ENCODE assay signal across 10 mouse cellular contexts in the genomic region with DNA sequence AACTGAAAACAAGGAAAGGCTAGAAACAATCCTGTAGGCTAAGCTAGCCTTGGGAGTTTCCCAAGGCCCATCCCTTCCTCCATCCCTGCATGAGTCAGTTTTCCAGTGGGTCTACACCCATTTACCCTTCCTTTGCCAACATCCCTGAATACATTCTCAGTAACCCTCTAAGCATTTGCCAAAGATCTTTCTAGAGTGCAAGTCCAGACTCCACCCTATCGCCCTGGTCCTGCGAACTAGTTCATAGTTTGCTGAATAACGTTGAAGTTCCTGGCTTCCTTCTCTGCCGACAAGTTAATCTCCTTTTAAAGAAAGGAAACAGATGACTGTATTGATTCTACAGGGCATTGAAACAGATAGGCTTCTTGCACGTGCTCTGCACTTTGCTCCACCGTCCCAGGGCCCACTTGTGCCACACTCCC. TPM values are rescaled to one million over a fixed set of nuclear protein-coding genes. Genes with fewer than 3 reads are reported as not detected.
A peak's percentile ranks its signal among the peaks of the same experiment; 100 is the strongest.
DNase-seq lines count a peak whose midpoint lies in the region; ATAC-seq and TF ChIP-seq lines count a peak whose summit lies in the region.
"Had no signal": no experiment of that assay in that cellular context is flagged by ENCODE, and none has a peak within 500 bp of the region (broad histone marks: within the 10 kb centered on the region; RNA-seq: fewer than 3 reads in every experiment).

No protein-coding gene starts in this region.

- DNase-seq in gastrocnemius, adult 18-20 months (ENCODE audit: low spot score): peak; percentile 47
- no peak for DNase-seq in gastrocnemius, postnatal 36 days
- DNase-seq in G1E (ENCODE audit: low spot score): no peak
- peak; percentile 42 to 59 for DNase-seq in heart, adult 2 months
- DNase-seq in liver, embryonic 13.5 days: peak; percentile 42
- no peak for DNase-seq in cerebellum, adult 9-11 months
- DNase-seq: layer of hippocampus, postnatal 36 days; right cerebral cortex, postnatal 25 days had no signal

- 0 out of 2 replicates have a peak, but pooled peaks have one; percentile 15 for TF ChIP-seq EP300 in heart, adult 2 months (IDR thresholded peaks at IDR 0.05; ENCODE audit: insufficient read depth, low read depth, low read length)

- H3K4me1 ChIP-seq in G1E (ENCODE audit: insufficient read depth, low read depth, low read length): peaks cover 47% of the 10 kb centered on the region
- peaks cover 12% of the 10 kb centered on the region for H3K4me1 ChIP-seq in heart, adult 2 months (ENCODE audit: control insufficient read depth, insufficient read depth, low read length)
- H3K4me1 ChIP-seq in liver, embryonic 13.5 days (replicated peaks): peaks cover 60% of the 10 kb centered on the region
- peaks cover 32% of the 10 kb centered on the region for H3K4me1 ChIP-seq in forebrain, embryonic 15.5 days

- 0 out of 2 replicates have a peak, but pooled peaks cover 2% of the 10 kb centered on the region for H3K79me2 ChIP-seq in heart, adult 2 months (replicated peaks; ENCODE audit: control insufficient read depth, insufficient read depth, low read length)

- 15% methylated on average over 6 of the region's 6 CpGs for WGBS in heart, adult 2 months
- 4% methylated on average over 6 of the region's 6 CpGs for WGBS in liver, embryonic 13.5 days (ENCODE audit: insufficient replicate concordance)
- WGBS in forebrain, embryonic 15.5 days: 54% methylated on average over 6 of the region's 6 CpGs

- ATAC-seq in G1E (ENCODE audit: extremely low read depth, insufficient number of reproducible peaks, low FRiP score, poor library complexity, severe bottlenecking): peak; percentile 51
- 0 out of 2 replicates have a peak, but pooled peaks have one; percentile 9 for ATAC-seq in liver, embryonic 13.5 days (ENCODE audit: low read depth)
- ATAC-seq in forebrain, embryonic 15.5 days (replicated peaks): no peak
- no peak for ATAC-seq in inflammation-experienced regulatory T-cells, adult 6 months

- peak overlapping the region; percentile 94; the same call in 1 of the 2 replicates for H3K4me3 ChIP-seq in G1E (ENCODE audit: low read depth, low read length)
- no peak overlapping the region; the same call in 1 of the 2 replicates for H3K4me3 ChIP-seq in heart, adult 2 months
- H3K4me3 ChIP-seq in liver, embryonic 13.5 days (replicated peaks): peak overlapping the region; percentile 98
- no peak overlapping the region for H3K4me3 ChIP-seq in forebrain, embryonic 15.5 days

- no peaks in the 10 kb centered on the region for H3K9me3 ChIP-seq in G1E (replicated peaks)
- no peaks in the 10 kb centered on the region for H3K9me3 ChIP-seq in liver, embryonic 13.5 days (replicated peaks)
- no peaks in the 10 kb centered on the region for H3K9me3 ChIP-seq in forebrain, embryonic 15.5 days

- H3K4me2 ChIP-seq in liver, embryonic 13.5 days: peak overlapping the region; percentile 84
- H3K4me2 ChIP-seq in forebrain, embryonic 15.5 days (replicated peaks): no peak overlapping the region

- TF ChIP-seq POLR2A in heart, adult 2 months (IDR thresholded peaks at IDR 0.05; ENCODE audit: insufficient read depth, low read depth, low read length): no peak

- no peaks in the 10 kb centered on the region for H3K27me3 ChIP-seq in G1E (ENCODE audit: insufficient read depth, low read length)
- H3K27me3 ChIP-seq in heart, adult 2 months (ENCODE audit: control insufficient read depth, insufficient read depth, low read length): no peaks in the 10 kb centered on the region
- H3K27me3 ChIP-seq in liver, embryonic 13.5 days: no peaks in the 10 kb centered on the region
- H3K27me3 ChIP-seq in forebrain, embryonic 15.5 days: no peaks in the 10 kb centered on the region

- H3K36me3 ChIP-seq in G1E (replicated peaks): peaks cover 29% of the 10 kb centered on the region
- peaks cover 17% of the 10 kb centered on the region for H3K36me3 ChIP-seq in heart, adult 2 months (ENCODE audit: control insufficient read depth, insufficient read depth, low read length)
- no peaks in the 10 kb centered on the region for H3K36me3 ChIP-seq in liver, embryonic 13.5 days
- no peaks in the 10 kb centered on the region for H3K36me3 ChIP-seq in forebrain, embryonic 15.5 days

- no peak overlapping the region for H3K9ac ChIP-seq in heart, adult 2 months (ENCODE audit: low read depth, low read length)
- H3K9ac ChIP-seq in liver, embryonic 13.5 days: peak overlapping the region; percentile 100
- H3K9ac ChIP-seq in forebrain, embryonic 15.5 days (replicated peaks): no peak overlapping the region

- H3K27ac ChIP-seq in heart, adult 2 months: peak overlapping the region; percentile 100
- peak overlapping the region; percentile 98 for H3K27ac ChIP-seq in liver, embryonic 13.5 days
- H3K27ac ChIP-seq in forebrain, embryonic 15.5 days (replicated peaks): no peak overlapping the region

- intact Hi-C loops in gastrocnemius, postnatal 36 days (cut with DNase I): no loop called here
- intact Hi-C loops in heart, adult 2 months (cut with DNase I): no loop called here

- no peak for TF ChIP-seq CTCF in G1E (IDR thresholded peaks at IDR 0.05; ENCODE audit: low read depth, low read length)
- no peak for TF ChIP-seq CTCF in heart, adult 2 months (IDR thresholded peaks at IDR 0.05)

RNA-seq across cellular contexts. Expression of a gene that starts 26.5 kb away (rescaled TPM):
- 100 to 1,000 TPM; 501 to 534 TPM for total RNA-seq in gastrocnemius, adult 18-20 months (2021)
- total RNA-seq in gastrocnemius, postnatal 36 days (2021): 100 to 1,000 TPM; 423 to 480 TPM
- total RNA-seq in G1E (2014; fragmentation: Nextera tagmentation) (879 and 928 TPM in 2 replicates), G1E (2017) (680 and 689 TPM in 2 replicates)
- 115 and 131 TPM in 2 replicates for polyA plus RNA-seq in G1E (2012)
- total RNA-seq in heart, adult 2 months (2021): 100 to 1,000 TPM; 215 to 237 TPM
- 55.8 and 79.7 TPM in 2 replicates for polyA plus RNA-seq in heart, adult 2 months (2012; rRNA removed)
- polyA plus RNA-seq in liver, embryonic 13.5 days (2015; fragmentation: Nextera tagmentation; extraction: Ambion mirVana): 123 and 153 TPM in 2 replicates
- 44.0 and 45.4 TPM in 2 replicates for polyA plus RNA-seq in forebrain, embryonic 15.5 days (2015; fragmentation: Nextera tagmentation; extraction: Ambion mirVana)
- 100 to 1,000 TPM; 763 to 996 (median 829) TPM for polyA plus RNA-seq in inflammation-experienced regulatory T-cells, adult 6 months (2017; shearing (Covaris generic))

Comparison
In these comparisons a context has a peak if more than half of its experiments do, and no peak if none do; other contexts are left out.
1. DNase-seq: peak in gastrocnemius, adult 18-20 months (single experiment), heart, adult 2 months (2 of 2) and liver, embryonic 13.5 days (single experiment); none in gastrocnemius, postnatal 36 days (0 of 2), G1E (single experiment) and cerebellum, adult 9-11 months (single experiment).
2. ATAC-seq: peak in G1E (single experiment) and liver, embryonic 13.5 days (single experiment); none in forebrain, embryonic 15.5 days (single experiment) and inflammation-experienced regulatory T-cells, adult 6 months (single experiment).
3. H3K4me3 ChIP-seq: peak in G1E (single experiment) and liver, embryonic 13.5 days (single experiment); none in heart, adult 2 months (single experiment) and forebrain, embryonic 15.5 days (single experiment).